Mouse (Mus musculus) bone marrow, adult 2 months (tissue): ENCODE measurements around the gene Nrp2. TPM values are rescaled to one million over a fixed set of nuclear protein-coding genes. Genes with fewer than 3 reads are reported as not detected.

Source experiments
- H3K27ac ChIP-seq: fragments of 200-500 bp; 2 replicates; pipeline ENCODE4 v1.5.1; 2012; ENCODE audit warnings: low read depth, mild to moderate bottlenecking, control low read depth, inconsistent platforms, low read length; ENCODE audit not compliant: control insufficient read depth, poor library complexity, insufficient read depth
- H3K4me1 ChIP-seq: fragments of 200-500 bp; 2 replicates; pipeline ENCODE4 v1.6.1; 2011; ENCODE audit warnings: low read length; ENCODE audit not compliant: control insufficient read depth, insufficient read depth
- H3K4me3 ChIP-seq: fragments of 200-500 bp; replicated peaks from 2 replicates; pipeline ENCODE3; 2011; ENCODE audit warnings: mild to moderate bottlenecking, low read depth, low read length, control low read depth; ENCODE audit not compliant: control insufficient read depth
- CTCF ChIP-seq: fragments of 200-500 bp; IDR thresholded peaks from 2 replicates; pipeline ENCODE4 v1.5.1; 2011; ENCODE audit warnings: low read length, control low read depth; ENCODE audit not compliant: control insufficient read depth, insufficient read depth
- POLR2A ChIP-seq: fragments of 200-500 bp; IDR thresholded peaks from 2 replicates; pipeline ENCODE4 v1.6.1; 2011; ENCODE audit warnings: low read depth, mild to moderate bottlenecking, control low read depth, low read length, borderline replicate concordance; ENCODE audit not compliant: control insufficient read depth
- WGBS: fragments of 180-500 bp; shearing (Covaris S2); methylation state at CpG from one replicate; pipeline ENCODE4 v1.1.7; 2018; 5-methylcytosine and 5-hydroxymethylcytosine counted together
- polyA plus RNA-seq: library from polyadenylated mRNA; stranded (reverse); fragments of >200 nt; gene quantifications from 2 replicates; pipeline ENCODE4 v1.2.4, GENCODE M21; 2011; ENCODE audit warnings: low replicate concordance; ENCODE audit not compliant: missing spikeins, insufficient read depth, insufficient read length

Nrp2 gene
- polyA plus RNA-seq, 1 experiment = 3.2 TPM

DNA sequence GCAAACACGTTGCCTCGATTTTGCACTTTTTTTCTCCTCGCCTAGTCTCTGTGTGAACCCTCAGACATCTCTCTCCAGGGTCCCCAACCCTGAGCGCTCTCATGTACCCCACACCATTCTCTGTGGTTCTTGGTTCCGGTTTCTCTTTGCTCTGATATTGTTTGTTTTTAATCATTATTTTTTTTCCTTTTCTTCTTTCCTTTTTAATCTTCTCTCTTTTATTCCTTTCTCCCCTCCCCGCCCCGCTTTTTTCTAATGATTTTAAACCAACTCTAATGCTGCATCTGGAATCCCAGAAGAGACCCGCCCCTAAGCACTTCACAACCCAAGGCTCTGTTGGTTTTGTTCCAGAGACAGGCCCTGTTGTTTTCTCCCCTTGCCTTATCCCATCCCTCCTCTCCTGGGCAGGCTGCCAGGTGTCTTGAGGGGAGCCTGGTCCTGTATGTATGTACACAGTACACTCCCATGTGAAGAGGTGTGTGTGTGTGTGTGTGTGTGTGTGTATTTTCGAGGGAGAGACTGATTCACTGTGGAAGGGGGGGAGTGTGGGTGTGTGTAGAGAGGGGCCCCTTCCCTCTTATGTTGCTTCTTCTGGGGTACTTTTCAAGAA, 93.1 kb downstream of the Nrp2 start:
- no peaks in the 10 kb centered on the region for H3K4me1 ChIP-seq
- no peak for TF ChIP-seq CTCF
- TF ChIP-seq POLR2A = no peak
- no peak overlapping the region for H3K4me3 ChIP-seq

DNA sequence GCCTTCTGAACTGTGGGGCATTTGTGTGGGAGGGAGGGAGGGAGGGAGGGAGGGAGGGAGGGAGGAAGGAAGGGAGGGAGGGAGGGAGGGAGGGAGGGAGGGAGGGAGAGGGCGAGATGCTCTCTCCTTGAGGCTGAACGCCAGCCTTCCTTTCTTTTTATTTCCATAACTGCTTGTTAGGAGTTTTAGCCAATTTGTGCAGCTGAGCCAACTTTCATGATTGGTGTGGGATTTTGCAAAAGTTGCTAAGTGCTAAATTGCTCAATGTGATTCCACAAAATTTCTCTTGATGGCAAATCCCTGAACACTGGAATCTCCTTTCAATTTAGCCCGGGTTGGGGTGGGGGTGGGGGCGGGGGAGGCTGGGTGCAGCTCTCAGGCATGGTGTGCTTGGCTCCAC, 96.3 kb downstream of the Nrp2 start:
- H3K27ac ChIP-seq = no peak overlapping the region
- WGBS = 61% methylated on average over 4 of the region's 4 CpGs
- H3K4me1 ChIP-seq = no peaks in the 10 kb centered on the region
- H3K4me3 ChIP-seq = no peak overlapping the region
- no peak for TF ChIP-seq CTCF

More for the DNA sequence above, 93.1 kb downstream of the Nrp2 start:
- WGBS = 58% methylated on average over 9 of the region's 9 CpGs
- H3K27ac ChIP-seq = no peak overlapping the region

DNA sequence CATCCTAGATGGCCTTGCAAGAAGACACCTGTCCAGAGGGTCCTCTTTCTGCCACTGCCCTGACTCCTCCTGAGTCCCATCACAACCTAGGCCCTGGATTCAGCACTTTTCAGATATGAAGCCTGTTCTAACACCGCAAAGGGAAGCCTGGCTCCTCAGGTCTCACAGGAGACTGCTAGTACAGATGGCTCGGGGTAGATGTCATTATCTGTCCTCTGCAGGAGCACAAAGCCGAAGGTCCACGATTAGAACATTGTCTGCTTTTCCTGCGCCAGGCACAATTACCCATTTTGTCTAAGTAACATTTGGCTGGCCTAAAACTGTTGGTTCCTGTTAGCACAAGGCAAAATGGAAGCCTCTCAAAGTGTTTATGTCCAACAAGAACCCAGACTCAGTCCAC, 97.3 kb downstream of the Nrp2 start:
- 75% methylated on average over 5 of the region's 5 CpGs for WGBS
- Histone ChIP-seq H3K4me1 (no peaks in the 10 kb centered on the region), H3K27ac (no peak overlapping the region), H3K4me3 (no peak overlapping the region)
- TF ChIP-seq POLR2A (no peak), CTCF (no peak)

DNA sequence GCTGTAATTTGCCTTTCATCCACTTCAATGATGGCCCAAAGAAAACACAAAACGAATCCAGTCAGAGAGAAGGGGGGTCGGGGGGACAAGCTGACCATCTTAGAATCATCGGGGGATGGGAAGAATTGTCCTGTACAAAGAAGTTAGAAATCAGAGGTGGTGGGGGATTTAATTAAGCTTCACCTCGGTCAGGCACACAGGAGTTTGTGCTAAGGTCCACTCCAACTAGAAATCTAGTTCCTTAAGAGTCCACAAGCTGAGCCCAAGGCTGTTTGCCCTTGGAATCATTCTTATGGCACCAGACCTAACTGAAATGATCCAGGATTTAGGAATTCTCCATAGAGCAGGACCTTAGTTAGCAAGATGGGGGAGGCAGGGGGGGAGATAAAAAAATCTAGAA, 98.3 kb downstream of the Nrp2 start:
- H3K27ac ChIP-seq = no peak overlapping the region
- H3K4me1 ChIP-seq = no peaks in the 10 kb centered on the region
- no peak overlapping the region for H3K4me3 ChIP-seq
- TF ChIP-seq POLR2A (no peak), CTCF (no peak)
- 77% methylated on average over 4 of the region's 4 CpGs for WGBS

- H3K27ac ChIP-seq = no peak overlapping the region
- WGBS = 76% methylated on average over 3 of the region's 3 CpGs
- TF ChIP-seq POLR2A (no peak), CTCF (no peak)
- no peak overlapping the region for H3K4me3 ChIP-seq
- no peaks in the 10 kb centered on the region for H3K4me1 ChIP-seq
Observed at GRCm38 (mm10) chr1:62801842-62802241, 98.8 kb downstream of the Nrp2 start.

DNA sequence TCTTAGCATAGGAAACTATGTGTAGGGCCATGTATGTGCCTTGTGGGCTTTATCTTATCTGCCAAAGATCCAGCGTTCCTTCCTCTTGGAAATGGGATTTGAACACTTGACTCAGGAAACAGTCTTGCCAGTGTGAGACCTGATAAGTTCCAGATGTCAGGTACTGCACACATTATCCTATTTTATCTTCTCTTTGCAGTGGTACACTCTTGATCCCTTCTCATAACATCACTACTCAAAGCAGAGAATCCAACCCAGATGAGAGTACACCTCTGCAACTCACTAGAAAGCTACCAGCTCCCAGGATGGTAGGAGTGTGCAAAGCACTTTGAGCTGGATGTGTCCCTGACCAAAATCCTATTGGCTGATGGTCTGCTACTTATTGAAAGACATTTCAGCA, 100.5 kb downstream of the Nrp2 start:
- 53% methylated on average over 1 of the region's 1 CpGs for WGBS
- Histone ChIP-seq H3K4me3 (no peak overlapping the region), H3K4me1 (no peaks in the 10 kb centered on the region), H3K27ac (no peak overlapping the region)
- no peak for TF ChIP-seq CTCF
- TF ChIP-seq POLR2A = no peak

- WGBS = 54% methylated on average over 1 of the region's 1 CpGs
- no peak overlapping the region for H3K27ac ChIP-seq
- H3K4me3 ChIP-seq = no peak overlapping the region
- no peak for TF ChIP-seq POLR2A
- no peak for TF ChIP-seq CTCF
- no peaks in the 10 kb centered on the region for H3K4me1 ChIP-seq
Observed at GRCm38 (mm10) chr1:62806014-62806413, 102.9 kb downstream of the Nrp2 start.

GRCm38 (mm10) chr1:62808395-62808794, 105.3 kb downstream of the Nrp2 start:
- H3K27ac ChIP-seq = no peak overlapping the region
- no peak overlapping the region for H3K4me3 ChIP-seq
- no peaks in the 10 kb centered on the region for H3K4me1 ChIP-seq
- WGBS = 82% methylated on average over 4 of the region's 4 CpGs
- TF ChIP-seq POLR2A = no peak

GRCm38 (mm10) chr1:62809601-62810228, 106.6 kb downstream of the Nrp2 start:
- WGBS = 80% methylated on average over 8 of the region's 8 CpGs
- no peak for TF ChIP-seq CTCF
- TF ChIP-seq POLR2A = no peak
- Histone ChIP-seq H3K4me1 (no peaks in the 10 kb centered on the region), H3K4me3 (no peak overlapping the region), H3K27ac (no peak overlapping the region)
